Mouse (Mus musculus): Measurements from ENCODE around the gene 4930562C15Rik. TPM values are rescaled to one million over a fixed set of nuclear protein-coding genes. Genes with fewer than 3 reads are reported as not detected.

The 4930562C15Rik gene
- total and polyA plus RNA-seq, 3 experiments: 0.12 to 0.21 TPM; not detected in 1

- no peak for TF ChIP-seq CTCF (IDR thresholded peaks at IDR 0.05 in 2 of 3, conservative IDR thresholded peaks at IDR 0.05 in 1 of 3; ENCODE audit: control insufficient read depth in 1 of 3, insufficient read depth in 1 of 3, low read depth in 2 of 3, low read length in 3 of 3, poor library complexity in 1 of 3, severe bottlenecking in 1 of 3)
- peak; percentile 35; the same call in 1 of the 2 replicates for TF ChIP-seq POLR2AphosphoS2 (IDR thresholded peaks at IDR 0.05; ENCODE audit: low read length)
- no peak for TF ChIP-seq E2F4 (IDR thresholded peaks at IDR 0.05; ENCODE audit: borderline replicate concordance, low read depth, low read length)
- TF ChIP-seq ZKSCAN1 (IDR thresholded peaks at IDR 0.05; ENCODE audit: low read depth, low read length): no peak
- peak; percentile 35; the same call in 1 of the 2 replicates for TF ChIP-seq TBP (IDR thresholded peaks at IDR 0.05; ENCODE audit: low read depth, low read length)
- no peak for TF ChIP-seq UBTF (IDR thresholded peaks at IDR 0.05; ENCODE audit: borderline replicate concordance, insufficient read depth, low read depth, low read length)
- TF ChIP-seq MAX (IDR thresholded peaks at IDR 0.05; ENCODE audit: low read length): no peak
- no peak for TF ChIP-seq TAL1 (IDR thresholded peaks at IDR 0.05; ENCODE audit: low read length)
- TF ChIP-seq POLR2AphosphoS5 (IDR thresholded peaks at IDR 0.05; ENCODE audit: borderline replicate concordance, low read depth, low read length): no peak
- no peak for TF ChIP-seq RAD21 (IDR thresholded peaks at IDR 0.05; ENCODE audit: low read depth, low read length)
- peak; percentile 52; the same call in 1 of the 2 replicates for TF ChIP-seq ZMIZ1 (IDR thresholded peaks at IDR 0.05; ENCODE audit: low read depth, low read length)
- peak; percentile 35 for TF ChIP-seq NELFE (IDR thresholded peaks at IDR 0.05; ENCODE audit: low read depth, low read length)
- TF ChIP-seq SIN3A (IDR thresholded peaks at IDR 0.05; ENCODE audit: low read length): peak; percentile 62; the same call in 1 of the 2 replicates
- peak; percentile 42; the same call in 1 of the 2 replicates for TF ChIP-seq MXI1 (IDR thresholded peaks at IDR 0.05; ENCODE audit: low read depth, low read length)
- TF ChIP-seq ZNF384 (IDR thresholded peaks at IDR 0.05; ENCODE audit: low read depth, low read length): no peak
- TF ChIP-seq MYC (IDR thresholded peaks at IDR 0.05; ENCODE audit: low read depth, low read length): peak; percentile 58; the same call in 1 of the 2 replicates
- peak; percentile 99 for TF ChIP-seq BHLHE40 (IDR thresholded peaks at IDR 0.05; ENCODE audit: borderline replicate concordance, low read depth, low read length)
- no peak for TF ChIP-seq GABPA (IDR thresholded peaks at IDR 0.05; ENCODE audit: low read depth, low read length)
- peak; percentile 13; the same call in 1 of the 2 replicates for TF ChIP-seq ELF1 (IDR thresholded peaks at IDR 0.05; ENCODE audit: low read depth, low read length)
- TF ChIP-seq MEF2A (IDR thresholded peaks at IDR 0.05; ENCODE audit: extremely low read depth, insufficient replicate concordance, low read depth, low read length, poor library complexity, severe bottlenecking): no peak
- peak; percentile 77 for TF ChIP-seq HCFC1 (IDR thresholded peaks at IDR 0.05; ENCODE audit: low read depth, low read length)
- no peak for TF ChIP-seq KAT2A (conservative IDR thresholded peaks at IDR 0.05; ENCODE audit: low read depth, low read length)
Measured at GRCm38 (mm10) chr16:4885760-4886689, 50.8 kb downstream of the 4930562C15Rik start, which contains the start of gene Mgrn1 (continued).
